Mouse (Mus musculus) kidney, embryonic 14.5 days (tissue): ENCODE measurements at regions not wholly inside any gene's neighbourhood (a gene's known extent, or its start where the extent isn't known, plus 50 kb on each side); places are given as distances from the start of the nearest gene placed in this dataset.
"Not testable (repeated sequence)": the region's sequence is repeated elsewhere in the genome, so short reads cannot be mapped to it uniquely, and the experiment has no call there.

Source experiments
- ATAC-seq: fragments of 200-750 bp; cut with Nextera tagmentation; 2 replicates; pipeline ENCODE4 v1.8.0; 2017; ENCODE audit warnings: moderate number of reproducible peaks, mild to moderate bottlenecking, moderate TSS enrichment, moderate library complexity; ENCODE audit not compliant: low FRiP score, low TSS enrichment
- H3K27ac ChIP-seq: fragments of 300-500 bp; sonication (generic); 2 replicates; pipeline ENCODE4 v1.5.1; 2014; ENCODE audit warnings: low read depth, mild to moderate bottlenecking, low read length, moderate library complexity, mixed read lengths
- H3K27me3 ChIP-seq: fragments of 300-500 bp; sonication (generic); 2 replicates; pipeline ENCODE4 v1.6.1; 2014; ENCODE audit warnings: mild to moderate bottlenecking, low read length; ENCODE audit not compliant: control insufficient read depth, insufficient read depth
- H3K36me3 ChIP-seq: fragments of 300-500 bp; sonication (generic); 2 replicates; pipeline ENCODE4 v1.6.1; 2014; ENCODE audit warnings: low read length, mixed read lengths; ENCODE audit not compliant: control insufficient read depth, insufficient read depth
- H3K4me1 ChIP-seq: fragments of 300-500 bp; sonication (generic); 2 replicates; pipeline ENCODE4 v1.6.1; 2014; ENCODE audit warnings: low read length, mixed read lengths; ENCODE audit not compliant: control insufficient read depth, insufficient read depth
- H3K4me2 ChIP-seq: fragments of 300-500 bp; sonication (generic); replicated peaks from 2 replicates; pipeline ENCODE4 v1.6.1; 2014; ENCODE audit warnings: low read depth, mild to moderate bottlenecking, low read length
- H3K4me3 ChIP-seq: fragments of 300-500 bp; sonication (generic); 2 replicates; pipeline ENCODE4 v1.5.1; 2014; ENCODE audit warnings: mild to moderate bottlenecking, low read length
- H3K9ac ChIP-seq: fragments of 300-500 bp; sonication (generic); 2 replicates; pipeline ENCODE4 v1.6.1; 2014; ENCODE audit warnings: low read depth, mild to moderate bottlenecking, low read length, moderate library complexity
- H3K9me3 ChIP-seq: fragments of 300-500 bp; sonication (generic); 2 replicates; pipeline ENCODE4 v1.6.1; 2016; ENCODE audit warnings: low read length; ENCODE audit not compliant: control insufficient read depth
- WGBS: fragments of 180-500 bp; shearing (Covaris S2); extraction: QIAGEN DNeasy Blood & Tissue Kit; methylation state at CpG from one replicate; pipeline ENCODE4 v1.1.7; 2014; 5-methylcytosine and 5-hydroxymethylcytosine counted together

- Histone ChIP-seq H3K27ac (no peak overlapping the region), H3K4me1 (no peaks in the 10 kb centered on the region), H3K9ac (no peak overlapping the region), H3K27me3 (no peaks in the 10 kb centered on the region), H3K4me3 (no peak overlapping the region), H3K4me2 (no peak overlapping the region), H3K9me3 (no peaks in the 10 kb centered on the region), H3K36me3 (no peaks in the 10 kb centered on the region)
- 61% methylated on average over 13 of the region's 13 CpGs for WGBS
- no peak for ATAC-seq
Measured at GRCm38 (mm10) chr13:97356923-97357807, 116.3 kb downstream of the Enc1 start.

GRCm38 (mm10) chr13:97355411-97355810 is 114.5 kb downstream of the Enc1 start:
- H3K27me3 ChIP-seq, H3K4me3 ChIP-seq, H3K36me3 ChIP-seq, H3K27ac ChIP-seq, ATAC-seq, H3K9ac ChIP-seq, H3K9me3 ChIP-seq, H3K4me2 ChIP-seq, H3K4me1 ChIP-seq: not testable (repeated sequence)
- 94% methylated on average over 6 of the region's 6 CpGs for WGBS

- H3K4me2 ChIP-seq: no peak overlapping the region
- WGBS: 84% methylated on average over 7 of the region's 7 CpGs
- H3K27ac ChIP-seq: no peak overlapping the region
- no peak overlapping the region for H3K9ac ChIP-seq
- no peak overlapping the region for H3K4me3 ChIP-seq
- H3K4me1 ChIP-seq: no peaks in the 10 kb centered on the region
- H3K9me3 ChIP-seq: peaks cover 2% of the 10 kb centered on the region; the same call in 1 of the 2 replicates
- H3K36me3 ChIP-seq: no peaks in the 10 kb centered on the region
- ATAC-seq: no peak
- no peaks in the 10 kb centered on the region for H3K27me3 ChIP-seq
Measured at GRCm38 (mm10) chr13:97347696-97348095, 106.8 kb downstream of the Enc1 start.

GRCm38 (mm10) chr13:97341218-97341889 is 100.4 kb downstream of the Enc1 start:
- Histone ChIP-seq H3K9me3 (peaks cover 2% of the 10 kb centered on the region; the same call in 1 of the 2 replicates), H3K36me3 (no peaks in the 10 kb centered on the region), H3K9ac (no peak overlapping the region), H3K27ac (no peak overlapping the region), H3K4me2 (no peak overlapping the region), H3K27me3 (no peaks in the 10 kb centered on the region), H3K4me1 (0 out of 2 replicates have a peak, but pooled peaks cover 8% of the 10 kb centered on the region), H3K4me3 (no peak overlapping the region)
- no peak for ATAC-seq
- WGBS: 47% methylated on average over 7 of the region's 7 CpGs

- no peak overlapping the region for H3K9ac ChIP-seq
- WGBS: 8% methylated on average over 3 of the region's 3 CpGs
- ATAC-seq: peak; percentile 66; the same call in 1 of the 2 replicates
- H3K4me1 ChIP-seq: peaks cover 12% of the 10 kb centered on the region; the same call in 1 of the 2 replicates
- no peak overlapping the region for H3K4me2 ChIP-seq
- no peaks in the 10 kb centered on the region for H3K36me3 ChIP-seq
- no peaks in the 10 kb centered on the region for H3K27me3 ChIP-seq
- no peak overlapping the region for H3K27ac ChIP-seq
- H3K4me3 ChIP-seq: no peak overlapping the region
- no peaks in the 10 kb centered on the region for H3K9me3 ChIP-seq
Measured at GRCm38 (mm10) chr13:97337954-97338353, 97.0 kb downstream of the Enc1 start.

GRCm38 (mm10) chr13:97337296-97337731 is 96.4 kb downstream of the Enc1 start:
- 49% methylated on average over 10 of the region's 10 CpGs for WGBS
- Histone ChIP-seq H3K4me2 (no peak overlapping the region), H3K4me1 (peaks cover 12% of the 10 kb centered on the region; the same call in 1 of the 2 replicates), H3K9me3 (no peaks in the 10 kb centered on the region), H3K4me3 (no peak overlapping the region), H3K9ac (no peak overlapping the region), H3K27ac (no peak overlapping the region; the same call in 1 of the 2 replicates), H3K36me3 (no peaks in the 10 kb centered on the region), H3K27me3 (no peaks in the 10 kb centered on the region)
- no peak for ATAC-seq

- no peak overlapping the region for H3K27ac ChIP-seq
- no peaks in the 10 kb centered on the region for H3K9me3 ChIP-seq
- H3K9ac ChIP-seq: no peak overlapping the region
- H3K4me2 ChIP-seq: no peak overlapping the region
- peaks cover 12% of the 10 kb centered on the region; the same call in 1 of the 2 replicates for H3K4me1 ChIP-seq
- H3K36me3 ChIP-seq: no peaks in the 10 kb centered on the region
- no peak overlapping the region for H3K4me3 ChIP-seq
- no peak for ATAC-seq
- 29% methylated on average over 10 of the region's 10 CpGs for WGBS
- no peaks in the 10 kb centered on the region for H3K27me3 ChIP-seq
Measured at GRCm38 (mm10) chr13:97333801-97334534, 93.1 kb downstream of the Enc1 start.

- Histone ChIP-seq H3K36me3 (no peaks in the 10 kb centered on the region), H3K27ac (no peak overlapping the region), H3K4me2 (no peak overlapping the region), H3K27me3 (no peaks in the 10 kb centered on the region), H3K9ac (no peak overlapping the region), H3K9me3 (no peaks in the 10 kb centered on the region), H3K4me1 (peaks cover 4% of the 10 kb centered on the region; the same call in 1 of the 2 replicates), H3K4me3 (no peak overlapping the region)
- 88% methylated on average over 14 of the region's 14 CpGs for WGBS
- ATAC-seq: no peak
Measured at GRCm38 (mm10) chr13:97331072-97331471, 90.2 kb downstream of the Enc1 start.
